Mouse (Mus musculus): Measurements from ENCODE around the gene Rspo3.

GRCm38 (mm10) chr10:29460100-29460499 lies 75.6 kb downstream of the Rspo3 start:
- TF ChIP-seq CTCF (IDR thresholded peaks at IDR 0.05) (no peak), POLR2A (IDR thresholded peaks at IDR 0.05; ENCODE audit: insufficient read depth, low read depth, low read length) (no peak), EP300 (IDR thresholded peaks at IDR 0.05; ENCODE audit: insufficient read depth, low read depth, low read length) (no peak)

Measured in heart, adult 2 months (tissue).